Mouse (Mus musculus): Measurements from ENCODE around the gene Scd1. TPM values are rescaled to one million over a fixed set of nuclear protein-coding genes. Genes with fewer than 3 reads are reported as not detected.

Gene Scd1
- 20.1 and 20.5 TPM in 2 replicates for polyA plus RNA-seq (2012; rRNA removed)

DNA sequence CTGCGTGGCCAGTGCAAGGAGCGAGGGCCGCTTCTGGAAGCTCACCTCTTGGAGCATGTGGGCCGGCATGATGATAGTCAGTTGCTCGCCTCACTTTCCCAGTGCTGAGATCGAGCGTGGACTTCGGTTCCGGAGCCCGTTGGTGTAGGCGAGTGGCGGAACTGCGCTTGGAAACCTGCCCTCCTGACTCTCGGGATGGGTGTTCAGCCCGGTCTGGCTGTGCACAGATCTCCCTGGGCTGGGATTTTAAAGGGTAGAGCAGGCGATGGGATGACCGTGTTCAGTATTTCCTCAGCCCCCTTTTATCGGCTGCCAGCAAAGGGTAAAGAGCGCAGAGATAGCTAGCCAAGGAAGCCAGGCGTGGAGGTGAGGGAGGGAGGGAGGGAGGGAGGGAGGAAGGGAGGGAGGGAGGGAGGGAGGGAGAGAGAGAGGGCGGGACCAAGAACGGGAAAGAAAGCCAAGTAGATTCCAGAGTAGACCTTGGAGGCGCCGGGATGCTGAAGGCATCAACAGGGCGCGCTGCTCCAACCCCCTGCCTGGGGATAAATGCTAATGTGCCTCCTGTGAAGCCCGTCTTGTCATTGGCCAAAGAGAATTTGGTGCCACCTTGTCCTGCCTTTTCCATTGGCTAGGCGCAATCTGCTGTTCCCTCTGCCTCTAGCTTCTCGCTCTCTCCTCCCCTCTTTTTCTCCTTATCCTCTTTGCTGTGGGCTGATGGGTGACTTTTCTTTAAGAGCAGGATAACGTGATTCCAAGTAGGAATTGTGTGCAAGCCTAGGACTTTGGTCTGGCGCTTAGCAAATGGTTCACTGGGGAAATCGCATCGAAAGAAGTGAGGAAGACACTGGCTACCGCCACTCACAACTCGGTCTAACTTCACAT, at the start of gene Scd1:
Gene Scd1, minus strand, starts transcription at position 539 of the 882 bp plus-strand sequence.

Other genes with a start within 250 kb of the Scd1 start
- gene Pkd2l1, start 215.4 kb downstream of the Scd1 start, polyA plus RNA-seq (2012; rRNA removed), result 0.08 TPM in 2 replicates
- 3.3 and 3.9 TPM in 2 replicates for gene Scd3, start 204.6 kb downstream of the Scd1 start, polyA plus RNA-seq (2012; rRNA removed)
- 367 and 381 TPM in 2 replicates for gene Scd2, start 114.2 kb downstream of the Scd1 start, polyA plus RNA-seq (2012; rRNA removed)
- 0.16 TPM in 2 replicates for gene Scd4, start 74.8 kb downstream of the Scd1 start, polyA plus RNA-seq (2012; rRNA removed)
- gene Wnt8b, start 85.6 kb upstream of the Scd1 start, polyA plus RNA-seq (2012; rRNA removed), result 0.41 and 0.64 TPM in 2 replicates
- gene Sec31b, start 138.0 kb upstream of the Scd1 start, polyA plus RNA-seq (2012; rRNA removed), result 0.21 and 0.33 TPM in 2 replicates
- gene Gm20538, start 145.0 kb upstream of the Scd1 start, polyA plus RNA-seq (2012; rRNA removed), result not detected in 2 replicates
- 480 and 491 TPM in 2 replicates for gene Ndufb8, start 147.6 kb upstream of the Scd1 start, polyA plus RNA-seq (2012; rRNA removed)
- gene Hif1an, start 155.0 kb upstream of the Scd1 start, polyA plus RNA-seq (2012; rRNA removed), result 26.0 and 26.6 TPM in 2 replicates